12 mouse cellular contexts compared by ENCODE assay signal in the genomic region with DNA sequence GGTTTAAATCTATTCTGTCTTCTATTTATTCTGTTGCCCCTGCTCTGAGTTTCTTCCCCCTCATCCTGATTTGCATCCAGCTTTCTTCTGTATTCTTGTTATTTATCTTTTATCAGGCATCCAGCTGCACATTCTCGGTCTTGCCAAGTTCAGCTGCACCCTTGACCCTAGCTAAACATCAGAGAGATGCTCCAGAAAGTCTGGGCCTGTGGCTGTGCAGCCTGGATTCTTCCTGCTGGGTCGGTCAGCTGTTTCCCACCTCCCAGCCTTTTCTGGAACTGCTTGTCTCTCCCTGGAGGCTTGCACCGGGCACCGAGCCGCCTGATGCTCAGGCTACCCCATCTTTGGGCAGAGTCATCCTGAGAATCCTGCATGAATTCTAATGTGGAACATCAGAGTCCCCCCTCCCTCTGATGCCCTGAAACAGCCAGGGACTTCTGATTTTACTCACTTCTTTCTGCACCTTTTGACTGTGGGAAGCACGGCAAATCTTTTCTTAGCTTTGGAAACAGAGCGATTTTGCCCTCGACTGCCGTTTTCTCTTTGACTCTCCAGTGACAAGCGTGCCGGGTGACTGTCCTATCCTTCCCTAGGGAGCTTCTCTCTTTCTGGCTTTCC. TPM values are rescaled to one million over a fixed set of nuclear protein-coding genes. Genes with fewer than 3 reads are reported as not detected.
A peak's percentile ranks its signal among the peaks of the same experiment; 100 is the strongest.
DNase-seq lines count a peak whose midpoint lies in the region; ATAC-seq lines count a peak whose summit lies in the region.
"Had no signal": no experiment of that assay in that cellular context is flagged by ENCODE, and none has a peak within 500 bp of the region (broad histone marks: within the 10 kb centered on the region; RNA-seq: fewer than 3 reads in every experiment).

No protein-coding gene starts in this region.

- peak; percentile 19 to 31 for DNase-seq in heart, adult 18-20 months
- DNase-seq in heart, postnatal 25 days (ENCODE audit: low spot score), result no peak
- DNase-seq in midbrain, embryonic 14.5 days, result peak; percentile 10
- DNase-seq in midbrain, embryonic 11.5 days (ENCODE audit: low spot score, missing footprints), result no peak
- peak; percentile 62 to 69 for DNase-seq in kidney, postnatal 25 days
- DNase-seq in ovary, postnatal 14 days (ENCODE audit: low spot score), result peak; percentile 33
- DNase-seq in embryonic facial prominence, embryonic 10.5 days (ENCODE audit: low spot score), result no peak
- DNase-seq: cerebellum, adult 8-10 months had no signal

- H3K4me2 ChIP-seq in midbrain, embryonic 14.5 days (ENCODE audit: low read length), result no peak overlapping the region
- no peak overlapping the region for H3K4me2 ChIP-seq in midbrain, embryonic 11.5 days
- no peak overlapping the region for H3K4me2 ChIP-seq in liver, embryonic 12.5 days
- H3K4me2 ChIP-seq: limb, embryonic 13.5 days; midbrain, embryonic 12.5 days had no signal

- H3K9me3 ChIP-seq in midbrain, embryonic 14.5 days (ENCODE audit: control insufficient read depth, low read length), result no peaks in the 10 kb centered on the region
- no peaks in the 10 kb centered on the region for H3K9me3 ChIP-seq in midbrain, embryonic 11.5 days (ENCODE audit: control insufficient read depth, low read length)
- H3K9me3 ChIP-seq in liver, embryonic 12.5 days (replicated peaks), result no peaks in the 10 kb centered on the region
- H3K9me3 ChIP-seq in embryonic facial prominence, embryonic 10.5 days, result no peaks in the 10 kb centered on the region
- H3K9me3 ChIP-seq: limb, embryonic 13.5 days had no signal

- no peak overlapping the region for H3K27ac ChIP-seq in midbrain, embryonic 14.5 days (replicated peaks; ENCODE audit: low read depth, low read length)
- H3K27ac ChIP-seq in midbrain, embryonic 11.5 days (ENCODE audit: low read depth, low read length), result no peak overlapping the region
- no peak overlapping the region for H3K27ac ChIP-seq in liver, embryonic 12.5 days
- no peak overlapping the region for H3K27ac ChIP-seq in embryonic facial prominence, embryonic 10.5 days (replicated peaks)
- H3K27ac ChIP-seq: limb, embryonic 13.5 days; midbrain, embryonic 12.5 days had no signal

- no peak overlapping the region for H3K4me3 ChIP-seq in midbrain, embryonic 14.5 days (replicated peaks; ENCODE audit: low read depth, low read length)
- H3K4me3 ChIP-seq in midbrain, embryonic 11.5 days (ENCODE audit: low read depth, low read length), result no peak overlapping the region
- no peak overlapping the region for H3K4me3 ChIP-seq in liver, embryonic 12.5 days
- no peak overlapping the region for H3K4me3 ChIP-seq in embryonic facial prominence, embryonic 10.5 days
- H3K4me3 ChIP-seq: limb, embryonic 13.5 days; midbrain, embryonic 12.5 days had no signal

- no peaks in the 10 kb centered on the region for H3K4me1 ChIP-seq in midbrain, embryonic 14.5 days (ENCODE audit: control insufficient read depth, insufficient read depth, low read length)
- no peaks in the 10 kb centered on the region for H3K4me1 ChIP-seq in midbrain, embryonic 11.5 days (ENCODE audit: control insufficient read depth, insufficient read depth, low read length)
- peaks cover 16% of the 10 kb centered on the region for H3K4me1 ChIP-seq in liver, embryonic 12.5 days
- H3K4me1 ChIP-seq in embryonic facial prominence, embryonic 10.5 days, result peaks cover 3% of the 10 kb centered on the region; the same call in 1 of the 2 replicates
- H3K4me1 ChIP-seq: limb, embryonic 13.5 days; midbrain, embryonic 12.5 days had no signal

- no peaks in the 10 kb centered on the region for H3K36me3 ChIP-seq in midbrain, embryonic 14.5 days (ENCODE audit: control insufficient read depth, insufficient read depth, low read length)
- peaks cover 6% of the 10 kb centered on the region; the same call in 1 of the 2 replicates for H3K36me3 ChIP-seq in midbrain, embryonic 11.5 days (ENCODE audit: control insufficient read depth, insufficient read depth, low read length)
- H3K36me3 ChIP-seq in liver, embryonic 12.5 days, result peaks cover 25% of the 10 kb centered on the region
- H3K36me3 ChIP-seq in embryonic facial prominence, embryonic 10.5 days (replicated peaks), result peaks cover 74% of the 10 kb centered on the region

- intact Hi-C loops in heart, postnatal 25 days (cut with DNase I), result no loop called here

- no peak for ATAC-seq in midbrain, embryonic 14.5 days (ENCODE audit: low FRiP score, low TSS enrichment)
- no peak for ATAC-seq in midbrain, embryonic 11.5 days (ENCODE audit: low FRiP score)
- ATAC-seq in liver, embryonic 12.5 days, result no peak
- ATAC-seq: intestine, postnatal 0 days had no signal

- 83% methylated on average over 11 of the region's 11 CpGs for WGBS in midbrain, embryonic 14.5 days
- 91% methylated on average over 11 of the region's 11 CpGs for WGBS in midbrain, embryonic 11.5 days
- 84% methylated on average over 11 of the region's 11 CpGs for WGBS in liver, embryonic 12.5 days (ENCODE audit: insufficient replicate concordance)
- 88% methylated on average over 11 of the region's 11 CpGs for WGBS in embryonic facial prominence, embryonic 10.5 days

- no peaks in the 10 kb centered on the region for H3K27me3 ChIP-seq in midbrain, embryonic 14.5 days (ENCODE audit: control insufficient read depth, insufficient read depth, low read length)
- no peaks in the 10 kb centered on the region for H3K27me3 ChIP-seq in midbrain, embryonic 11.5 days (ENCODE audit: control insufficient read depth, insufficient read depth, low read length)
- no peaks in the 10 kb centered on the region for H3K27me3 ChIP-seq in liver, embryonic 12.5 days (replicated peaks)
- no peaks in the 10 kb centered on the region for H3K27me3 ChIP-seq in embryonic facial prominence, embryonic 10.5 days (replicated peaks; ENCODE audit: low read depth, poor library complexity, severe bottlenecking)
- H3K27me3 ChIP-seq: limb, embryonic 13.5 days; midbrain, embryonic 12.5 days had no signal

- no peak overlapping the region for H3K9ac ChIP-seq in midbrain, embryonic 14.5 days (replicated peaks; ENCODE audit: low read length)
- no peak overlapping the region for H3K9ac ChIP-seq in midbrain, embryonic 11.5 days (ENCODE audit: low read length)
- no peak overlapping the region for H3K9ac ChIP-seq in liver, embryonic 12.5 days
- H3K9ac ChIP-seq: limb, embryonic 13.5 days; midbrain, embryonic 12.5 days had no signal

RNA-seq across cellular contexts. Expression of gene Slc19a1, which starts 30.5 kb away (rescaled TPM):
- total RNA-seq in heart, adult 18-20 months (2021), result 1 to 10 TPM; 5.4 to 6.7 TPM
- total RNA-seq in heart, postnatal 25 days (2021), result 1 to 10 TPM; 4.5 to 6.2 TPM
- polyA plus RNA-seq in midbrain, embryonic 14.5 days (2014; fragmentation: Nextera tagmentation; extraction: Ambion mirVana), result 33.5 and 37.5 TPM in 2 replicates
- 27.5 and 29.5 TPM in 2 replicates for polyA plus RNA-seq in midbrain, embryonic 11.5 days (2014; fragmentation: Nextera tagmentation; extraction: Ambion mirVana)
- 41.8 and 44.9 TPM in 2 replicates for polyA plus RNA-seq in liver, embryonic 12.5 days (2016; fragmentation: Nextera tagmentation; extraction: Ambion mirVana)
- polyA plus RNA-seq in embryonic facial prominence, embryonic 10.5 days (2016; fragmentation: Nextera tagmentation; extraction: Ambion mirVana), result 37.4 and 38.2 TPM in 2 replicates

Comparison
In these comparisons a context has a peak if more than half of its experiments do, and no peak if none do; other contexts are left out.
1. DNase-seq: peak in heart, adult 18-20 months (2 of 2), midbrain, embryonic 14.5 days (single experiment), kidney, postnatal 25 days (2 of 2) and ovary, postnatal 14 days (single experiment); none in heart, postnatal 25 days (single experiment), midbrain, embryonic 11.5 days (single experiment) and embryonic facial prominence, embryonic 10.5 days (single experiment).